Mouse (Mus musculus) forebrain, embryonic 12.5 days (tissue): ENCODE measurements at regions not wholly inside any gene's neighbourhood (a gene's known extent, or its start where the extent isn't known, plus 50 kb on each side); places are given as distances from the start of the nearest gene placed in this dataset.

Source experiments
- ATAC-seq: fragments of 200-750 bp; cut with Nextera tagmentation; 2 replicates; pipeline ENCODE4 v1.8.0; 2017; ENCODE audit warnings: moderate TSS enrichment; ENCODE audit not compliant: low FRiP score
- H3K27ac ChIP-seq: fragments of 300-500 bp; sonication (generic); 2 replicates; pipeline ENCODE4 v1.5.1; 2016; ENCODE audit warnings: mild to moderate bottlenecking
- H3K27me3 ChIP-seq: fragments of 300-500 bp; sonication (generic); 2 replicates; pipeline ENCODE4 v1.6.1; 2016; ENCODE audit warnings: mild to moderate bottlenecking
- H3K36me3 ChIP-seq: fragments of 300-500 bp; sonication (generic); replicated peaks from 2 replicates; pipeline ENCODE4 v1.6.1; 2016; ENCODE audit warnings: mild to moderate bottlenecking
- H3K4me1 ChIP-seq: fragments of 300-500 bp; sonication (generic); 2 replicates; pipeline ENCODE4 v1.6.1; 2016
- H3K4me2 ChIP-seq: fragments of 300-500 bp; sonication (generic); 2 replicates; pipeline ENCODE4 v1.6.1; 2016; ENCODE audit warnings: mild to moderate bottlenecking, moderate library complexity
- H3K4me3 ChIP-seq: fragments of 300-500 bp; sonication (generic); replicated peaks from 2 replicates; pipeline ENCODE4 v1.5.1; 2016; ENCODE audit warnings: mild to moderate bottlenecking
- H3K9ac ChIP-seq: fragments of 300-500 bp; sonication (generic); 2 replicates; pipeline ENCODE4 v1.6.1; 2016; ENCODE audit warnings: mild to moderate bottlenecking
- H3K9me3 ChIP-seq: fragments of 300-500 bp; sonication (generic); 2 replicates; pipeline ENCODE4 v1.6.1; 2016
- WGBS: fragments of 180-500 bp; shearing (Covaris S2); methylation state at CpG from one replicate; pipeline ENCODE4 v1.1.7; 2016; 5-methylcytosine and 5-hydroxymethylcytosine counted together

GRCm38 (mm10) chr2:48172626-48173025 is 641.3 kb upstream of the Acvr2a start:
- ATAC-seq = no peak
- H3K4me1 ChIP-seq = no peaks in the 10 kb centered on the region
- no peaks in the 10 kb centered on the region for H3K9me3 ChIP-seq
- H3K27ac ChIP-seq = no peak overlapping the region
- no peak overlapping the region for H3K4me2 ChIP-seq
- no peak overlapping the region for H3K4me3 ChIP-seq
- no peak overlapping the region for H3K9ac ChIP-seq
- H3K27me3 ChIP-seq = no peaks in the 10 kb centered on the region
- no peaks in the 10 kb centered on the region for H3K36me3 ChIP-seq
- WGBS = 78% methylated on average over 1 of the region's 1 CpGs

- no peak overlapping the region for H3K27ac ChIP-seq
- no peak for ATAC-seq
- H3K9ac ChIP-seq = no peak overlapping the region
- H3K9me3 ChIP-seq = no peaks in the 10 kb centered on the region
- no peak overlapping the region for H3K4me3 ChIP-seq
- 94% methylated on average over 1 of the region's 1 CpGs for WGBS
- H3K4me1 ChIP-seq = no peaks in the 10 kb centered on the region
- H3K36me3 ChIP-seq = no peaks in the 10 kb centered on the region
- H3K27me3 ChIP-seq = no peaks in the 10 kb centered on the region
- H3K4me2 ChIP-seq = no peak overlapping the region
Measured at GRCm38 (mm10) chr2:48186161-48186560, 627.7 kb upstream of the Acvr2a start.

- ATAC-seq = no peak
Measured at GRCm38 (mm10) chr2:48186609-48187008, 627.3 kb upstream of the Acvr2a start.

GRCm38 (mm10) chr2:48211804-48212203 is 602.1 kb upstream of the Acvr2a start:
- no peak for ATAC-seq
- Histone ChIP-seq H3K27me3 (no peaks in the 10 kb centered on the region), H3K9ac (no peak overlapping the region), H3K4me2 (no peak overlapping the region), H3K4me1 (no peaks in the 10 kb centered on the region), H3K27ac (no peak overlapping the region), H3K9me3 (0 out of 2 replicates have a peak, but pooled peaks cover 3% of the 10 kb centered on the region), H3K36me3 (no peaks in the 10 kb centered on the region), H3K4me3 (no peak overlapping the region)
- WGBS = 69% methylated on average over 1 of the region's 1 CpGs

More at GRCm38 (mm10) chr2:48186609-48187008, 627.3 kb upstream of the Acvr2a start:
- Histone ChIP-seq H3K9ac (no peak overlapping the region), H3K9me3 (no peaks in the 10 kb centered on the region), H3K36me3 (no peaks in the 10 kb centered on the region), H3K4me1 (no peaks in the 10 kb centered on the region), H3K4me3 (no peak overlapping the region), H3K27me3 (no peaks in the 10 kb centered on the region), H3K4me2 (no peak overlapping the region), H3K27ac (no peak overlapping the region)
- WGBS = 82% methylated on average over 2 of the region's 2 CpGs

GRCm38 (mm10) chr2:48220771-48221170 is 593.1 kb upstream of the Acvr2a start:
- H3K4me1 ChIP-seq = no peaks in the 10 kb centered on the region
- H3K9ac ChIP-seq = no peak overlapping the region
- no peak overlapping the region for H3K4me2 ChIP-seq
- no peaks in the 10 kb centered on the region for H3K36me3 ChIP-seq
- no peak overlapping the region for H3K27ac ChIP-seq
- no peaks in the 10 kb centered on the region for H3K9me3 ChIP-seq
- ATAC-seq = no peak
- 85% methylated on average over 3 of the region's 3 CpGs for WGBS
- H3K4me3 ChIP-seq = no peak overlapping the region
- no peaks in the 10 kb centered on the region for H3K27me3 ChIP-seq

- WGBS = 76% methylated on average over 2 of the region's 2 CpGs
- Histone ChIP-seq H3K9ac (no peak overlapping the region), H3K9me3 (no peaks in the 10 kb centered on the region), H3K4me2 (no peak overlapping the region), H3K27me3 (no peaks in the 10 kb centered on the region), H3K4me1 (no peaks in the 10 kb centered on the region), H3K36me3 (no peaks in the 10 kb centered on the region), H3K4me3 (no peak overlapping the region), H3K27ac (no peak overlapping the region)
- no peak for ATAC-seq
Measured at GRCm38 (mm10) chr2:48223084-48223799, 590.7 kb upstream of the Acvr2a start.

GRCm38 (mm10) chr2:48250174-48250573 is 563.7 kb upstream of the Acvr2a start:
- no peak overlapping the region for H3K4me3 ChIP-seq
- H3K27ac ChIP-seq = no peak overlapping the region
- H3K9me3 ChIP-seq = no peaks in the 10 kb centered on the region
- H3K4me2 ChIP-seq = no peak overlapping the region
- H3K36me3 ChIP-seq = no peaks in the 10 kb centered on the region
- H3K9ac ChIP-seq = no peak overlapping the region
- no peaks in the 10 kb centered on the region for H3K27me3 ChIP-seq
- 58% methylated on average over 4 of the region's 4 CpGs for WGBS
- no peak for ATAC-seq
- no peaks in the 10 kb centered on the region for H3K4me1 ChIP-seq

- H3K36me3 ChIP-seq = no peaks in the 10 kb centered on the region
- ATAC-seq = no peak
- H3K9ac ChIP-seq = no peak overlapping the region
- H3K4me2 ChIP-seq = no peak overlapping the region
- H3K27ac ChIP-seq = no peak overlapping the region
- H3K4me3 ChIP-seq = no peak overlapping the region
- no peaks in the 10 kb centered on the region for H3K4me1 ChIP-seq
- H3K9me3 ChIP-seq = no peaks in the 10 kb centered on the region
- no peaks in the 10 kb centered on the region for H3K27me3 ChIP-seq
- 77% methylated on average over 2 of the region's 2 CpGs for WGBS
Measured at GRCm38 (mm10) chr2:48260299-48260698, 553.6 kb upstream of the Acvr2a start.
